Mouse (Mus musculus) CH12.LX (cell line): ENCODE measurements around the gene Pmpcb.

Source experiments
- CHD1 ChIP-seq: IDR thresholded peaks from 2 replicates; pipeline ENCODE4 v1.6.1; 2012; ENCODE audit warnings: low read depth, low read length, improper control_type of control experiment, inconsistent platforms
- CHD2 ChIP-seq: IDR thresholded peaks from 2 replicates; pipeline ENCODE4 v1.6.1; 2011; ENCODE audit warnings: low read length, improper control_type of control experiment
- CTCF ChIP-seq, 2 experiments: IDR thresholded peaks in 1 of 2; conservative IDR thresholded peaks in 1 of 2; 2 replicates each; pipeline ENCODE4 v1.5.1; 2011 to 2012; ENCODE audit warnings: low read depth in 2 of 2, low read length in 2 of 2, improper control_type of control experiment in 1 of 2, inconsistent platforms in 1 of 2, mild to moderate bottlenecking in 1 of 2, moderate library complexity in 1 of 2
- ELF1 ChIP-seq: IDR thresholded peaks from 2 replicates; pipeline ENCODE4 v1.6.1; 2014; ENCODE audit warnings: low read depth, mild to moderate bottlenecking, inconsistent platforms, low read length, improper control_type of control experiment
- EP300 ChIP-seq: IDR thresholded peaks from 2 replicates; pipeline ENCODE4 v1.6.1; 2011; ENCODE audit warnings: low read length, improper control_type of control experiment
- IRF4 ChIP-seq: IDR thresholded peaks from 2 replicates; pipeline ENCODE4 v1.6.1; 2014; ENCODE audit warnings: low read depth, mild to moderate bottlenecking, inconsistent platforms, low read length, improper control_type of control experiment
- JUND ChIP-seq: conservative IDR thresholded peaks from 2 replicates; pipeline ENCODE4 v1.6.1; 2011; ENCODE audit warnings: low read depth, low read length, improper control_type of control experiment
- MAFK ChIP-seq: IDR thresholded peaks from 2 replicates; pipeline ENCODE4 v1.6.1; 2011; ENCODE audit warnings: low read length, improper control_type of control experiment; ENCODE audit not compliant: insufficient replicate concordance
- MAX ChIP-seq: IDR thresholded peaks from 2 replicates; pipeline ENCODE4 v1.6.1; 2011; ENCODE audit warnings: low read length, improper control_type of control experiment
- MEF2A ChIP-seq: IDR thresholded peaks from 2 replicates; pipeline ENCODE4 v1.6.1; 2014; ENCODE audit warnings: low read depth, mild to moderate bottlenecking, inconsistent platforms, low read length, improper control_type of control experiment, borderline replicate concordance
- MYC ChIP-seq: IDR thresholded peaks from 2 replicates; pipeline ENCODE4 v1.6.1; 2011; ENCODE audit warnings: low read depth, mild to moderate bottlenecking, improper control_type of control experiment, low read length
- PAX5 ChIP-seq: IDR thresholded peaks from 2 replicates; pipeline ENCODE4 v1.6.1; 2012; ENCODE audit warnings: low read length, inconsistent platforms, mixed read lengths
- POLR2A ChIP-seq: IDR thresholded peaks from 2 replicates; pipeline ENCODE4 v1.6.1; 2011; ENCODE audit warnings: low read depth, mild to moderate bottlenecking, improper control_type of control experiment, low read length
- USF1 ChIP-seq: IDR thresholded peaks from 2 replicates; pipeline ENCODE4 v1.6.1; 2014; ENCODE audit warnings: low read depth, mild to moderate bottlenecking, inconsistent platforms, low read length, improper control_type of control experiment

GRCm38 (mm10) chr5:21735584-21735983, 1.4 kb upstream of the Pmpcb start:
- TF ChIP-seq CTCF (conservative IDR thresholded peaks at IDR 0.05 in 1 of 2, IDR thresholded peaks at IDR 0.05 in 1 of 2; ENCODE audit: low read depth in 2 of 2, low read length in 2 of 2) = peak; percentile 82 to 93
- no peak for TF ChIP-seq USF1
- no peak for TF ChIP-seq EP300
- TF ChIP-seq MYC = no peak
- TF ChIP-seq POLR2A = peak; percentile 45; the same call in 1 of the 2 replicates
- no peak for TF ChIP-seq CHD2
- no peak; the same call in 1 of the 2 replicates for TF ChIP-seq CHD1
- no peak for TF ChIP-seq ELF1
- TF ChIP-seq MAX = no peak
- no peak for TF ChIP-seq MAFK
- TF ChIP-seq JUND = no peak
- TF ChIP-seq PAX5 = no peak
- TF ChIP-seq MEF2A = no peak
- 0 out of 2 replicates have a peak, but pooled peaks have one; percentile 7 for TF ChIP-seq IRF4
